Mouse (Mus musculus) heart, adult 9 months (tissue): Measurements from ENCODE around the gene Plcl2.
"Not testable (repeated sequence)": the region's sequence is repeated elsewhere in the genome, so short reads cannot be mapped to it uniquely, and the experiment has no call there.

Source experiments
- DNase-seq, 2 experiments: peaks; one replicate each; pipeline ENCODE4 v3.0.0; 2022; ENCODE audit warnings: low spot score in 2 of 2

The Plcl2 gene

GRCm38 (mm10) chr17:50534889-50535288 lies 25.7 kb downstream of the Plcl2 start:
- not testable (repeated sequence) for DNase-seq

- DNase-seq = no peak
These were observed 27.4 kb downstream of the Plcl2 start for GRCm38 (mm10) chr17:50536409-50537194.

GRCm38 (mm10) chr17:50537786-50538185 lies 28.6 kb downstream of the Plcl2 start:
- no peak for DNase-seq

GRCm38 (mm10) chr17:50544860-50545259 lies 35.7 kb downstream of the Plcl2 start:
- DNase-seq = no peak

- no peak for DNase-seq
These were observed 36.1 kb downstream of the Plcl2 start for GRCm38 (mm10) chr17:50545274-50545673.

- no peak for DNase-seq
These were observed 42.9 kb downstream of the Plcl2 start for GRCm38 (mm10) chr17:50552130-50552529.

- DNase-seq = no peak
These were observed 48.5 kb downstream of the Plcl2 start for GRCm38 (mm10) chr17:50557566-50558238.

GRCm38 (mm10) chr17:50558239-50558625 lies 49.0 kb downstream of the Plcl2 start:
- DNase-seq = no peak

GRCm38 (mm10) chr17:50565376-50566123 lies 56.3 kb downstream of the Plcl2 start:
- DNase-seq = no peak

- DNase-seq = no peak
These were observed 59.6 kb downstream of the Plcl2 start for GRCm38 (mm10) chr17:50568846-50569245.

- DNase-seq = not testable (repeated sequence)
These were observed 61.0 kb downstream of the Plcl2 start for GRCm38 (mm10) chr17:50570228-50570627.

- DNase-seq = no peak
These were observed 61.6 kb downstream of the Plcl2 start for GRCm38 (mm10) chr17:50570681-50571398.

- no peak for DNase-seq
These were observed 65.0 kb downstream of the Plcl2 start for GRCm38 (mm10) chr17:50574161-50574560.

GRCm38 (mm10) chr17:50580416-50580815 lies 71.2 kb downstream of the Plcl2 start:
- DNase-seq = no peak

GRCm38 (mm10) chr17:50586834-50587233 lies 77.6 kb downstream of the Plcl2 start:
- DNase-seq = no peak

- DNase-seq = no peak
These were observed 78.7 kb downstream of the Plcl2 start for GRCm38 (mm10) chr17:50587941-50588340.

- DNase-seq = no peak
These were observed 91.0 kb downstream of the Plcl2 start for GRCm38 (mm10) chr17:50600178-50600577.

- no peak for DNase-seq
These were observed 91.5 kb downstream of the Plcl2 start for GRCm38 (mm10) chr17:50600696-50601095.

- no peak for DNase-seq
These were observed 97.7 kb downstream of the Plcl2 start for GRCm38 (mm10) chr17:50606890-50607289.

GRCm38 (mm10) chr17:50609908-50610307 lies 100.7 kb downstream of the Plcl2 start:
- no peak for DNase-seq

- no peak for DNase-seq
These were observed 111.8 kb downstream of the Plcl2 start for GRCm38 (mm10) chr17:50620794-50621537.
